Mouse (Mus musculus) hindbrain, embryonic 10.5 days (tissue): ENCODE measurements around the gene Dcdc2b. TPM values are rescaled to one million over a fixed set of nuclear protein-coding genes. Genes with fewer than 3 reads are reported as not detected.

Experiments used
- DNase-seq: peaks from one replicate; pipeline ENCODE4 v3.0.0-alpha.2; 2017; ENCODE audit warnings: low spot score
- H3K27ac ChIP-seq: fragments of 300-500 bp; sonication (generic); 2 replicates; pipeline ENCODE4 v1.5.1; 2016; ENCODE audit warnings: mild to moderate bottlenecking, moderate library complexity
- H3K27me3 ChIP-seq: fragments of 300-500 bp; sonication (generic); 2 replicates; pipeline ENCODE4 v1.6.1; 2016; ENCODE audit warnings: mild to moderate bottlenecking; ENCODE audit not compliant: poor library complexity, insufficient read depth, severe bottlenecking
- H3K36me3 ChIP-seq: fragments of 300-500 bp; sonication (generic); 2 replicates; pipeline ENCODE4 v1.6.1; 2016; ENCODE audit warnings: mild to moderate bottlenecking, moderate library complexity
- H3K4me1 ChIP-seq: fragments of 300-500 bp; sonication (generic); replicated peaks from 2 replicates; pipeline ENCODE4 v1.6.1; 2016; ENCODE audit warnings: mild to moderate bottlenecking
- H3K4me3 ChIP-seq: fragments of 300-500 bp; sonication (generic); 2 replicates; pipeline ENCODE4 v1.5.1; 2016; ENCODE audit warnings: mild to moderate bottlenecking, moderate library complexity
- H3K9me3 ChIP-seq: fragments of 300-500 bp; sonication (generic); 2 replicates; pipeline ENCODE4 v1.6.1; 2016; ENCODE audit warnings: mild to moderate bottlenecking, moderate library complexity
- WGBS: fragments of 180-500 bp; shearing (Covaris S2); methylation state at CpG from one replicate; pipeline ENCODE4 v1.1.7; 2016; 5-methylcytosine and 5-hydroxymethylcytosine counted together
- polyA plus RNA-seq: library from polyadenylated mRNA; unstranded; fragments of >200 nt; fragmentation: Nextera tagmentation; extraction: Ambion mirVana; gene quantifications from 2 replicates; pipeline ENCODE4 v1.2.1, GENCODE M21; 2016

Dcdc2b gene
- polyA plus RNA-seq, 1 experiment from 2014 or later, result 0.90 TPM

DNA sequence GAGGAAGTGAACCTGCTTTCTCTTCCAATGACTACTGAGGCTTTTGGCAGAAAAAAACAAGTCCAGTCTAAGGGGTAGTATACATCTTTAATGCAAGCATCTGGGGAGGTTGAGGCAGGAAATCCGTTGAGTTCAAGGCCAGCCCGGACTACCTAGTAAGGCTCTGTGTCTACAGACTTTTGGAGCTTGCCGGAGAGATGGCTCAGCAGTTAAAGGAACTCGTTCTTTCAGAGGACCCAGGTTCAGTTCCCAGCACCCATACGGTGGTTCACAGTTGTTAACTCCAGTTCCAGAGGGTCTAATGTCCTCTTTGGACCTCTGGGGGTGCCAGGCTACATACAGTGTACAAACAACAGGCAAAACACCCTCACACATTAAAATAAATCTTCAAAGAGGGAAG is 4.0 kb upstream of the Dcdc2b start:
- Histone ChIP-seq H3K4me3 (peak overlapping the region; percentile 68), H3K27ac (peak overlapping the region; percentile 91), H3K27me3 (no peaks in the 10 kb centered on the region), H3K4me1 (peaks cover 31% of the 10 kb centered on the region), H3K9me3 (no peaks in the 10 kb centered on the region), H3K36me3 (peaks cover 32% of the 10 kb centered on the region)
- DNase-seq, result no peak
- WGBS, result 96% methylated on average over 5 of the region's 5 CpGs

GRCm38 (mm10) chr4:129617121-129617641 is 3.1 kb upstream of the Dcdc2b start:
- H3K4me1 ChIP-seq, result peaks cover 22% of the 10 kb centered on the region
- no peak overlapping the region for H3K27ac ChIP-seq
- H3K4me3 ChIP-seq, result peak overlapping the region; percentile 7; the same call in 1 of the 2 replicates
- H3K36me3 ChIP-seq, result peaks cover 32% of the 10 kb centered on the region
- no peak for DNase-seq
- WGBS, result 94% methylated on average over 7 of the region's 7 CpGs
- no peaks in the 10 kb centered on the region for H3K9me3 ChIP-seq
- H3K27me3 ChIP-seq, result no peaks in the 10 kb centered on the region

DNA sequence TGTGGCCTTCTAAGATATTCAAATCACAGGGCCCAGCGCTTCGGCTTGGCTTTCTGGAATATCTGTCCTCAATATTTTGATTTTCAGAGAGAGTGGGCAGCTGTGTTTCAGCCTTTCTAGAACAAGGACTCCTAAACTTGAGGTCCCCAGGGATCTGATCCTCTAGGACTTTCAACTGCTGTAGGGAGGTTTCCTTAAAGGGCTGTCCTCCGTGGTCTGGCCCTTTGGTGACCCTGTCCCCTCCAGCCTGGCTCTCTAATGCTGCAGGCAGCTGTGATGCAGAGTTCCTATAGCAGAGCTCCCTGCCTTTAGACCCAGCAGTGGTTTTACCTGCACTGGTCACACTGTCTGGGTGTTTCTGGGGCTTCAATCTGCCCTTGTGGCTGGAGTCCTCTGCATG is 2.6 kb upstream of the Dcdc2b start:
- Histone ChIP-seq H3K9me3 (no peaks in the 10 kb centered on the region), H3K36me3 (peaks cover 32% of the 10 kb centered on the region), H3K4me1 (peaks cover 17% of the 10 kb centered on the region), H3K4me3 (no peak overlapping the region), H3K27me3 (no peaks in the 10 kb centered on the region), H3K27ac (no peak overlapping the region)
- DNase-seq, result no peak
- 91% methylated on average over 3 of the region's 3 CpGs for WGBS

DNA sequence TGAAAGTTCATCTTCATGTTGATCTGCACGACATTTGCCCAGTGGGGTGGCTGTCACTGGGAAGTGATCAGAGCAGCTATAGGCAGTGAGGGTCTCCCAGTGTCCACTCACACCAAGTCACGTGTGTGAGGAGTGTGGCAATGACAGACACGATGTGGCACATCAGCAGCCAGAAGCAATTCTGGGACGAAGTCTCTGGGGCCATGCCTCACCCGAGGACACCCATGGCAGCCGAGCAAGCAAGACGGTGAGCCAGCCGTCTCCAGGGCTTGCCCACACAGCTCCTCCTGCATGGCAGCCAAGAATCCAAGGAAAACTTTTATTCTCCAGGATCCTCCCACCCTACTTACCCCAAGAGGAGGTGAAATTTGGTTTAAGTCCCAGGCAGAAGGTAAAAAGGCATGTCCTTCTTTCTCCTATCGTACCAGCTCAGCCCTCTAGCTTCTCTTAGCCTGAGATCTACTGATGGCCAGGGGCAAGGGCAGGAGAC is 1.8 kb upstream of the Dcdc2b start:
- Histone ChIP-seq H3K4me1 (peaks cover 17% of the 10 kb centered on the region), H3K36me3 (peaks cover 28% of the 10 kb centered on the region), H3K9me3 (no peaks in the 10 kb centered on the region), H3K4me3 (no peak overlapping the region), H3K27me3 (no peaks in the 10 kb centered on the region), H3K27ac (no peak overlapping the region)
- 89% methylated on average over 9 of the region's 9 CpGs for WGBS
- no peak for DNase-seq

DNA sequence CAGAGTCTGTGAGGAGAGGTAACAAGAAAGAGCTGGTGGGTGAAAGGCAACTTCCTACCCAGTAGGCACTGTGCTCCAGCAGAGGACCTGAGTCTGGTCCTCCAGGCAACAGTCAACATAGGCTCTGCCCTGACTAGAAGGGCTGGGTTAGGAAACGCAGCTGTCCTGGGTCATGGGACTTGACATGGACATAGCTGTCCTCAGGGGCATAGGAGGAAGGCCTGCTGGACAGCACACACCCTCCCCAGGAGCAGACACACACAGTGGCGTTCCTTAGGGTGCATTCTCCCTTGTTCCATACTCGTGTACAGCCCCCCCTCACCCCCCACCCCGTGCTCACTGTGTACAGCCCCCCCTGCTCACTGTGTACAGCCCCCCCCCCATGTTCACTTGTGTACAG is 3.6 kb downstream of the Dcdc2b start:
- no peaks in the 10 kb centered on the region for H3K9me3 ChIP-seq
- H3K27me3 ChIP-seq, result no peaks in the 10 kb centered on the region
- H3K36me3 ChIP-seq, result peaks cover 44% of the 10 kb centered on the region
- no peak overlapping the region for H3K27ac ChIP-seq
- no peak for DNase-seq
- no peak overlapping the region for H3K4me3 ChIP-seq
- WGBS, result 72% methylated on average over 4 of the region's 4 CpGs
- no peaks in the 10 kb centered on the region for H3K4me1 ChIP-seq

DNA sequence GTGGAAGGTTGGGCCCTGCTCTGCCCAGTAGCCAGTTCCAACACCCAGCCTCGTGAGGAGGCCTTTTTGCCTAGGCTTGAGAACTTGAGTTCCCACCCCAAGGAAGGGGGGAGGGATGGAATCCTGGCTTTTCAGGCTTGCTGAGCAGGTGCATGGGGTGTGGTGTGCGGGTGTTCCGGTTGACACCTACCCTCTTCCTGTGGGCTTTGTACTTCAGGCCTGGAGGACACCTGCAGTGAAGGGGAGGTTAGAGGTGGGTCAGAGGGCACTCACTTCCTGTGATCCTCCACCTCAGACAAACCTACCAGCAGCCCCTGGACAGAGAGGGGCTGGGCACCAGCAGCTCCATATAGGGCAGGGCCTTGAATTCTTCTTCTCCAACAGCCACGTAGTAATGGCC is 4.0 kb downstream of the Dcdc2b start:
- H3K36me3 ChIP-seq, result peaks cover 48% of the 10 kb centered on the region
- H3K27ac ChIP-seq, result no peak overlapping the region
- H3K4me3 ChIP-seq, result no peak overlapping the region
- no peaks in the 10 kb centered on the region for H3K9me3 ChIP-seq
- WGBS, result 78% methylated on average over 4 of the region's 4 CpGs
- H3K4me1 ChIP-seq, result no peaks in the 10 kb centered on the region
- DNase-seq, result no peak
- H3K27me3 ChIP-seq, result no peaks in the 10 kb centered on the region

GRCm38 (mm10) chr4:129609139-129609631 is 4.9 kb downstream of the Dcdc2b start:
- H3K4me1 ChIP-seq, result no peaks in the 10 kb centered on the region
- no peaks in the 10 kb centered on the region for H3K27me3 ChIP-seq
- peaks cover 54% of the 10 kb centered on the region for H3K36me3 ChIP-seq
- no peak for DNase-seq
- H3K4me3 ChIP-seq, result no peak overlapping the region
- H3K9me3 ChIP-seq, result no peaks in the 10 kb centered on the region
- whole genome bisulfite sequencing, result 84% methylated on average over 12 of the region's 12 CpGs
- 0 out of 2 replicates have a peak overlapping the region, but pooled peaks have one; percentile 37 for H3K27ac ChIP-seq

DNA sequence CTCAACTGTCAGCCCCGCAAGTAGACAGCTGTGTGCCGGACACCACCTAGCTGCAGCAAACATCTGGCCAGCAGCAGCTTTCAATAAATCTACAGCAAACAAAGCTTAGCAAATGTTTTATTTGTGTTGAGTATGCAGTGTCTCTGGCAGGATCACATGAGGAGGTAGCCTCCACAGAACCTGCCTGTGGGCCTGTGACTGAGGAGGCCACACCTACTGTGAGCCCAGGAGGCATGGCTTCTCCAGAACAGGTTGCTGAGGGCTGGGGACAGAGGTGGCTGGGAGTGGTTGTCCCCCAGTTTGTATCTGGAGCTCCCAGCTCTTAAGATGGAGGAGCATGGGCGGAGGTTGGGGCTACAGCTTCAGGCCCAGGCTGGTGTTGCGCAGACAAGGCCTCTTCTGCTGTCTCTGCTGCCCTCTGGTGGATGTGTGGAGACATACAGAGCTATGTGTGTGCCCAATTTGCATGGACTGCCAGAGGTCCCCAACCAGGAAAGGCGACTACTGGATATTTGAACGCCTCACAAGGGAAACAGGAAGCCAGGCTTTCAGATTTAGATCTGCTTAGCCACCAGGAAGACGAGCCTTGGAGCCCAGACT is 5.5 kb downstream of the Dcdc2b start:
- WGBS, result 42% methylated on average over 7 of the region's 7 CpGs
- Histone ChIP-seq H3K27me3 (no peaks in the 10 kb centered on the region), H3K27ac (peak overlapping the region; percentile 19; the same call in 1 of the 2 replicates), H3K4me1 (no peaks in the 10 kb centered on the region), H3K36me3 (peaks cover 60% of the 10 kb centered on the region), H3K4me3 (0 out of 2 replicates have a peak overlapping the region, but pooled peaks have one; percentile 7), H3K9me3 (no peaks in the 10 kb centered on the region)
- peak; percentile 86 for DNase-seq

DNA sequence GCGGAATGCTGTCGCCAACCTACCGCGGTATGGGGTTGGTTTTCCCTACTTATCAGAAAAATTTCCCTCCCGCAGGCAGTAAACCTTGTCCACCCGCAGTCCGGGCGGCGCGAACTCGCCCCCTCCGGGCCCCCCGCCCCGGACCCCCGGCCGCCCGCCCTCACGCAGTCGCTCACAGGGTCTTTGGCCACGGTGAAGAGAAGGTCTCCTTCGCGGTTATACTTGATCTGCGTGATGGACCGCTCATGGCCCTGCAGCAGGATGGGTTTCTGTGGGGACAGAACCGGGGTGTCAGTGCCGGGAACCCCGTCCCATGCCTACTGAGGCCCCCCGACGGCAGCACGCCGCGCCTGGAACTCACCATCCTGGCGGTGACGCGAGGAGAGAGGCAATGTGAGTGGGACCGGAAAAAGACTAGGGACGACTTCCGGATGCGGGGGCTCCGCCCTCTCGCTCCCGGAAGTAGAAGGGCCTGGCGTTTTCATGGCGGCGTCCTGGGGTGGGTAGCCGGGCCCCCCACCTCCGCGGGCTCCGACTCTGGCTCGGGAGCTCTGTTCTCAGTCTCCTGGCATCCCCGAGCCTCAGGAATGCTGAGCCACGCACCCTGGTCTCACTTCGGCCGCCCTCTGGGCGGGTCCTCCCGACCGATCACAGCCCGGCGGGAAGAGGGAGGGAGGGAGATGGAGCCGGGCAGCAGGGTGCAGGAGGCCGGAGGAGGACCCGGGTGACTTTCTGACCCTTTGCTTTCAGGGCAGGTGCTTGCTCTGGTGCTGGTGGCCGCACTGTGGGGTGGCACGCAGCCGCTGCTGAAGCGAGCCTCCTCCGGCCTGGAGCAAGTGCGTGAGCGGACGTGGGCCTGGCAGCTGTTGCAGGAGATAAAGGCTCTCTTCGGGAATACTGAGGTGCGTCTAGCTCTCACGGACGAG is 13.6 kb downstream of the Dcdc2b start, which contains the start of the genes Eif3i and Tmem234:
Eif3i (minus strand) TSS at position 416 of the 926 bp plus-strand sequence.
Tmem234 (plus strand) TSS at position 436 of the 926 bp plus-strand sequence.
- under 1% methylated on average over 74 of the region's 74 CpGs for WGBS
- H3K36me3 ChIP-seq, result peaks cover 74% of the 10 kb centered on the region
- H3K27me3 ChIP-seq, result no peaks in the 10 kb centered on the region
- peaks cover 32% of the 10 kb centered on the region for H3K4me1 ChIP-seq
- DNase-seq, result peak; percentile 89
- peak within 1 kb of the TSS; percentile 96 for H3K27ac ChIP-seq
- no peaks in the 10 kb centered on the region for H3K9me3 ChIP-seq
- H3K4me3 ChIP-seq, result peak within 1 kb of the TSS; percentile 100

- Histone ChIP-seq H3K9me3 (no peaks in the 10 kb centered on the region), H3K4me3 (no peak overlapping the region), H3K4me1 (peaks cover 25% of the 10 kb centered on the region), H3K36me3 (peaks cover 41% of the 10 kb centered on the region), H3K27me3 (no peaks in the 10 kb centered on the region), H3K27ac (no peak overlapping the region)
- DNase-seq, result no peak
- WGBS, result 86% methylated on average over 4 of the region's 4 CpGs
Measured at GRCm38 (mm10) chr4:129588865-129589264, 25.2 kb downstream of the Dcdc2b start.

- no peaks in the 10 kb centered on the region for H3K27me3 ChIP-seq
- DNase-seq, result no peak
- 47% methylated on average over 1 of the region's 1 CpGs for WGBS
Measured at GRCm38 (mm10) chr4:129586943-129587342, 27.1 kb downstream of the Dcdc2b start.

GRCm38 (mm10) chr4:129585773-129586172 is 28.3 kb downstream of the Dcdc2b start:
- H3K4me3 ChIP-seq, result peak overlapping the region; percentile 58
- peaks cover 10% of the 10 kb centered on the region for H3K36me3 ChIP-seq
- H3K4me1 ChIP-seq, result peaks cover 18% of the 10 kb centered on the region
- no peaks in the 10 kb centered on the region for H3K9me3 ChIP-seq
- WGBS, result 75% methylated on average over 9 of the region's 9 CpGs
- no peak for DNase-seq
- H3K27ac ChIP-seq, result peak overlapping the region; percentile 62; the same call in 1 of the 2 replicates
- no peaks in the 10 kb centered on the region for H3K27me3 ChIP-seq

More at GRCm38 (mm10) chr4:129586943-129587342, 27.1 kb downstream of the Dcdc2b start:
- H3K36me3 ChIP-seq, result peaks cover 21% of the 10 kb centered on the region
- H3K27ac ChIP-seq, result no peak overlapping the region
- H3K4me1 ChIP-seq, result peaks cover 18% of the 10 kb centered on the region
- no peaks in the 10 kb centered on the region for H3K9me3 ChIP-seq
- H3K4me3 ChIP-seq, result no peak overlapping the region
